Mouse (Mus musculus) liver, embryonic 11.5 days (tissue): ENCODE measurements around the gene Lmbr1l. TPM values are rescaled to one million over a fixed set of nuclear protein-coding genes. Genes with fewer than 3 reads are reported as not detected.

Experiments
- ATAC-seq: fragments of 200-750 bp; cut with Nextera tagmentation; replicated peaks from 2 replicates; pipeline ENCODE4 v1.8.0; 2017; ENCODE audit warnings: moderate number of reproducible peaks, mild to moderate bottlenecking, moderate TSS enrichment, moderate library complexity; ENCODE audit not compliant: low FRiP score
- DNase-seq: peaks from one replicate; pipeline ENCODE4 v3.0.0-alpha.2; 2017; ENCODE audit warnings: low spot score
- H3K27ac ChIP-seq: fragments of 300-500 bp; sonication (generic); 2 replicates; pipeline ENCODE4 v1.5.1; 2014; ENCODE audit warnings: mild to moderate bottlenecking, low read depth, low read length, control low read depth
- H3K27me3 ChIP-seq: fragments of 300-500 bp; sonication (generic); replicated peaks from 2 replicates; pipeline ENCODE4 v1.6.1; 2014; ENCODE audit warnings: low read length, mixed read lengths; ENCODE audit not compliant: control insufficient read depth, insufficient read depth
- H3K36me3 ChIP-seq: fragments of 300-500 bp; sonication (generic); 2 replicates; pipeline ENCODE4 v1.6.1; 2014; ENCODE audit warnings: mild to moderate bottlenecking, low read length, moderate library complexity, mixed read lengths; ENCODE audit not compliant: control insufficient read depth, insufficient read depth
- H3K4me1 ChIP-seq: fragments of 300-500 bp; sonication (generic); replicated peaks from 2 replicates; pipeline ENCODE4 v1.6.1; 2014; ENCODE audit warnings: low read length, mixed read lengths; ENCODE audit not compliant: control insufficient read depth, insufficient read depth
- H3K4me2 ChIP-seq: fragments of 300-500 bp; sonication (generic); 2 replicates; pipeline ENCODE4 v1.6.1; 2014; ENCODE audit warnings: mild to moderate bottlenecking, control low read depth, moderate library complexity
- H3K4me3 ChIP-seq: fragments of 300-500 bp; sonication (generic); 2 replicates; pipeline ENCODE4 v1.5.1; 2014; ENCODE audit warnings: low read depth, low read length, control low read depth
- H3K9ac ChIP-seq: fragments of 300-500 bp; sonication (generic); 2 replicates; pipeline ENCODE4 v1.6.1; 2014; ENCODE audit warnings: low read depth, low read length, control low read depth
- H3K9me3 ChIP-seq: fragments of 300-500 bp; sonication (generic); 2 replicates; pipeline ENCODE4 v1.6.1; 2016; ENCODE audit warnings: low read length, inconsistent platforms, mixed read lengths; ENCODE audit not compliant: control insufficient read depth
- WGBS: fragments of 180-500 bp; shearing (Covaris S2); extraction: QIAGEN DNeasy Blood & Tissue Kit; methylation state at CpG from one replicate; pipeline ENCODE4 v1.1.7; 2014; 5-methylcytosine and 5-hydroxymethylcytosine counted together
- polyA plus RNA-seq: library from polyadenylated mRNA; unstranded; fragments of >200 nt; fragmentation: Nextera tagmentation; extraction: Ambion mirVana; gene quantifications from 2 replicates; pipeline ENCODE4 v1.2.1, GENCODE M21; 2014

Lmbr1l gene
- polyA plus RNA-seq, 1 experiment from 2014 or later = 2.8 TPM

GRCm38 (mm10) chr15:98895635-98896589 is 22.1 kb downstream of the Lmbr1l start:
- WGBS = 2% methylated on average over 41 of the region's 41 CpGs
- peak overlapping the region; percentile 51; the same call in 1 of the 2 replicates for H3K9ac ChIP-seq
- peak; percentile 83 for ATAC-seq
- peaks cover 52% of the 10 kb centered on the region for H3K4me1 ChIP-seq
- peaks cover 77% of the 10 kb centered on the region for H3K27me3 ChIP-seq
- no peaks in the 10 kb centered on the region for H3K9me3 ChIP-seq
- DNase-seq = peak; percentile 61
- 0 out of 2 replicates have a peak overlapping the region, but pooled peaks have one; percentile 45 for H3K27ac ChIP-seq
- peak overlapping the region; percentile 99 for H3K4me2 ChIP-seq
- no peaks in the 10 kb centered on the region for H3K36me3 ChIP-seq
- H3K4me3 ChIP-seq = peak overlapping the region; percentile 44

DNA sequence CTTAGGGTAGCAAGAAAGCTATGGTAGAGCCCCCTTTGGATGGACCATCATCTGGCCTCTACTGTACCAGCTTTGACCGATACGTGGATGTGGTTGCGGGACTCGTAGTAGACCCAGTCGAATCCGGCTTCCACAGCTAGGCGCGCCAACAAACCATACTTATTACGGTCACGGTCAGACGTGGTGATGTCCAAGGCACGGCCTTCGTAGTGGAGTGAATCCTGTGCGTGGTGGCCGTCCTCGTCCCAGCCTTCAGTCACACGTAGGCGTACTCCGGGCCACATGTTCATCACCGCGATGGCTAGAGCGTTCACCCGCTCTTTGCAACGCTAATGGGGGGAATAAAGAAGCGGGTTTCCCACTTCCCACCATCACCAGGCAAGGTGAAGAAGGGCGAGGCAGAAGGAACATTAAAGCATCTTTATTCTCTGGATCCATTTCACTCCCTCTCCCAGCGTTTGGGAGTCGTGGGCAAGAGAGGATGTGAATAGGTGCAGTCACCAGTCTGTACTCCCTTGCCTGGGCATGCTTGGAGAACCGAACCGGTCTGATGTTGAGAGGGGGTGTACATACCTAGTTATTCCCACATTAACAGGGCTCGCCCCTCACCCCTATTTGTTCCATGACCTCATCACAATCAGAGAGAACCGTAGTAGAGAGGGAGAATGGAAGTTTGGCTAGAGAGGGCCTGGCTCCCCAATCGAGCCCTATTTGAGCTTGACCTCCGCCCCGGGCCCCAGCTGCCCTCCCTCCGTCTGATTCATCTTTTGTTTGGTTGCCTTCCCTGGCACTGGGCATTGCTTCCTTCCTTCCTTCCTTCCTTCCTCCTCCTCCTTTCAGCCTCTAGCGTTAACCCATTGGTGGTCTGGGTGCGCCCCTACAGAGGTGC is 23.0 kb downstream of the Lmbr1l start:
- DNase-seq (peak; percentile 39), ATAC-seq (no peak)
- H3K9me3 ChIP-seq = no peaks in the 10 kb centered on the region
- H3K4me1 ChIP-seq = peaks cover 52% of the 10 kb centered on the region
- WGBS = 4% methylated on average over 38 of the region's 38 CpGs
- H3K27me3 ChIP-seq = peaks cover 75% of the 10 kb centered on the region
- H3K4me3 ChIP-seq = peak overlapping the region; percentile 59
- peak overlapping the region; percentile 99 for H3K4me2 ChIP-seq
- H3K9ac ChIP-seq = no peak overlapping the region
- H3K27ac ChIP-seq = no peak overlapping the region
- H3K36me3 ChIP-seq = no peaks in the 10 kb centered on the region

DNA sequence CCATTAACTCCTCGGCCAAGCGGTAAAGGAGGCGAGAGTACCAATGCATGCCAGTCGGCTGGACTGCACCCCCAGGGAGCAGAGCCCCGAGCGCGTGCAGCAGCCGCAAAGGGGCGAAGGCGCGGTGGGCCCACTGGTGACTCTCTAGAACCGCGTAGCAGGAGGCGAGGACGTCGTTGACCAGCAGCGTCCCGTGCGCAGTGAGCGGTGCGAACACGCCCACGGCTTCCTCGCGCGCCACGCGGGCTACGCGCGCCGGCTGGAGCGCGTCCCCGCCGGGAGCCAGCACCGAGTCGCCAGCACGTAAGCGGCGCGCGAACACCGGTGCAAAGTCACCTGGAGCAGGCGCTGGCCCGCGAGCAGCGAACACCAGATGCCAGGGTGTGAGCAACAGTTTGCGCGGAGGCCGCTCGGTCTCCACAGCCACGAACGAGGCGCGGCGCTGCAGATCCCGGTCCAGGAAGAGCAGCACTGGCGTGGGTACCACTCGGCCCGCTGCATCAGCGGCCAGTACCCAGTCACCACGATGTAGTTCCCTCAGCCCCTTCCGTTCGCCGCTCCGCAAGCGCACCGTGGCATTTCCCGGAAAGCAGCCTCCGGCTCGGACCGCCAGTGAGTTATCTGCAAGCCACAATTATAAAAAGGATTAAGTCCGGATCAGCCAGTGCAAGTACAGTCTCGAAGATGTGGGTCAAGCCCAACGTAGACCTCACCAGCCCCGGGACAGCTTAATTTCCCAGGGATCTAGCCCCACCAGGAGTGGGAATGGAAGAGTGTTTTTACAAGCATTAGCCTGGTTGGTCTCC is 23.9 kb downstream of the Lmbr1l start, which contains the start of gene Rhebl1:
TSS of gene Rhebl1 (minus strand) at position 601 of the 806 bp plus-strand sequence.
- H3K27me3 ChIP-seq = peaks cover 71% of the 10 kb centered on the region
- no peaks in the 10 kb centered on the region for H3K9me3 ChIP-seq
- peaks cover 52% of the 10 kb centered on the region for H3K4me1 ChIP-seq
- no peak within 1 kb of the TSS for H3K27ac ChIP-seq
- ATAC-seq = no peak
- H3K9ac ChIP-seq = peak within 1 kb of the TSS; percentile 59
- peak within 1 kb of the TSS; percentile 99 for H3K4me2 ChIP-seq
- H3K36me3 ChIP-seq = no peaks in the 10 kb centered on the region
- under 1% methylated on average over 77 of the region's 77 CpGs for WGBS
- peak; percentile 61 for DNase-seq
- H3K4me3 ChIP-seq = peak within 1 kb of the TSS; percentile 59

DNA sequence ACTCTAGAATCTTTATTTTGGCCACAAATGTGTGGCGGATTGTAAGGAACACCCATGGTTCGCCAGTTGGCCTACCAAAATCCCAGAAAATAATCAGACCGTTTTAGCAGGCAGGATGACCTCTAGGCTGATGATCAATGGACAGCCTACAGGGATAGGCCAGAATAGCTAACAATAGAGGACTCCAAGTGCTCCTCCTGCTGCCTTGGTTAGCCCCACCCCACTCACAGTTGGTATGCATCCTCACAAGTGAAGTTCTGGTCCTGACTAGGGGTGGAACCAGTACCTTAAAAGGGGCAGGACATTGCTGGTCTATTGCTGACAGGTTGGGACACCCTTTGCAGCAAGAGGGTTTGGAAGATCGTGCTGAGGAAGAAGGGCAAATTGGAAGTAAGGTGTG is 25.0 kb downstream of the Lmbr1l start:
- Histone ChIP-seq H3K9me3 (no peaks in the 10 kb centered on the region), H3K4me2 (0 out of 2 replicates have a peak overlapping the region, but pooled peaks have one; percentile 2), H3K9ac (no peak overlapping the region), H3K27me3 (peaks cover 60% of the 10 kb centered on the region), H3K4me1 (peaks cover 46% of the 10 kb centered on the region), H3K27ac (no peak overlapping the region), H3K36me3 (no peaks in the 10 kb centered on the region), H3K4me3 (0 out of 2 replicates have a peak overlapping the region, but pooled peaks have one; percentile 59)
- DNase-seq = no peak
- whole genome bisulfite sequencing = 55% methylated on average over 4 of the region's 4 CpGs
- ATAC-seq = no peak

DNA sequence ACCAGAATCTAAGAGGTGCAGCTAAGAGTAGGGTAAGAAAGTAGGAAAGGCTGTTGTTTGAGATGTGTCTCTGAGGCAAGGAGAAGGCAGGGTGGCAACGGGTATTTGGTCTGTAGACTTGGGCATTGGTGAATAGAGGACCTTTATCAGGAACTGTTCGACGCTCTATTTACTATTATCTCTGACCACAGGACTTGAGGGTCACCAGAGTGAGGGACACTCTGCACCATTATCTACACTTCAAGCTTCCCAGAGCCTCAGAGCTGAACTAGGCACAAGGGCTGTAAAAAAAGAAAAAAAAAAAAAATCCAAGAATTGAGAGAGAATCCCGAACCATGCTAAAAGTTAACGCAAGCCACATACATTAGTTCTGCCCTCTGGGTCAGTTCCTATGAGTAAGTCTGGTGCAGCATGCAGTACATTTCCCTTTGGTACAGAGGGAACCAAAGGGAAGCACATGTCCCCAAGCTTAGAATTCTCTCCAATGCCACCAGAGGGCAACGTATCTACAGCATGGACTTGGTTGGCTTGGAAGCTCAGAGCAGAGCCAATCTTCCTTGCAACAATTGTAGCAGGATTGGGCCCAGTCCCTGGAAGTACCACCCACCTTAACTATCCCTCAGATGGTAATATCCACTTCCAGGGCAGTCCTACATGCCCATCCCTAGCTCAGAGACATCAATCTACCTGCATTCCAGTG is 26.0 kb downstream of the Lmbr1l start:
- Histone ChIP-seq H3K4me1 (peaks cover 42% of the 10 kb centered on the region), H3K4me3 (no peak overlapping the region; the same call in 1 of the 2 replicates), H3K4me2 (peak overlapping the region; percentile 56), H3K9ac (0 out of 2 replicates have a peak overlapping the region, but pooled peaks have one; percentile 16), H3K36me3 (no peaks in the 10 kb centered on the region), H3K27ac (no peak overlapping the region), H3K9me3 (no peaks in the 10 kb centered on the region), H3K27me3 (peaks cover 50% of the 10 kb centered on the region)
- WGBS = 11% methylated on average over 6 of the region's 6 CpGs
- DNase-seq (peak; percentile 39), ATAC-seq (peak; percentile 63)

DNA sequence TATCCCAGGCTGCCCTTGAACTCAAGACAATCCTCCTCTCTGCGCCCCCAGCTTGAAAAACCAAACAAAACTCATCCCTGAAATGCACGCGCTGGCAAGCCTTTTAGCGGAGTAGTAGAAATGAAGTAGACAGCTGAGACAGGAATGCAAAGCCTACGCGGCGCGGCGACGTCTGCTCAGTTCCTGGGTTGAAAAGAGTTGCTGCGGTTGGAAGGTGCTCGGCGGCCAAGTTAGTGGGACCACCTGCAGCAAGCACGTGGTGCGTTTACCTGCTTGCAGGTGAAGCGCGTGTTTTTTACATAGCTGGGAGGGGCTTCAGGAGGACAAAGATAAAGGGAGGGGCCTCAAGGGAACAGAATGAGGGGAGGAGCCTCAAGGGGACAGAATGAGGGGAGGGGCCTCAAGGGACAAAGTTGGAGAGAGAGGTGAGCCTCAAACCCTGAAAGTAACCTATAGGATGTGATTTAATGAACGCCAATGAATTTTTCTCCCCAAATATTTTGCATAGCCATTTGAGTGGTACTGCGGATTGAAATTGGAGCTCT is 26.8 kb downstream of the Lmbr1l start:
- H3K9ac ChIP-seq = 0 out of 2 replicates have a peak overlapping the region, but pooled peaks have one; percentile 17
- no peak for ATAC-seq
- no peaks in the 10 kb centered on the region for H3K9me3 ChIP-seq
- no peak overlapping the region for H3K27ac ChIP-seq
- peaks cover 42% of the 10 kb centered on the region for H3K27me3 ChIP-seq
- H3K36me3 ChIP-seq = no peaks in the 10 kb centered on the region
- DNase-seq = peak; percentile 46
- H3K4me2 ChIP-seq = peak overlapping the region; percentile 56
- H3K4me1 ChIP-seq = peaks cover 34% of the 10 kb centered on the region
- peak overlapping the region; percentile 30; the same call in 1 of the 2 replicates for H3K4me3 ChIP-seq
- 12% methylated on average over 19 of the region's 19 CpGs for WGBS

- ATAC-seq (no peak), DNase-seq (no peak)
- no peak overlapping the region for H3K27ac ChIP-seq
- no peaks in the 10 kb centered on the region for H3K9me3 ChIP-seq
- H3K27me3 ChIP-seq = peaks cover 5% of the 10 kb centered on the region
- 83% methylated on average over 7 of the region's 7 CpGs for WGBS
- H3K4me3 ChIP-seq = no peak overlapping the region
- peaks cover 6% of the 10 kb centered on the region; the same call in 1 of the 2 replicates for H3K4me1 ChIP-seq
- H3K9ac ChIP-seq = no peak overlapping the region
- H3K36me3 ChIP-seq = no peaks in the 10 kb centered on the region
- H3K4me2 ChIP-seq = no peak overlapping the region
Observed at GRCm38 (mm10) chr15:98887526-98887925, 30.5 kb downstream of the Lmbr1l start.
